Mouse (Mus musculus) brain, embryonic 14.5 days (tissue): Measurements from ENCODE around the gene Abcc3.

Experiments used
- CTCF ChIP-seq: fragments of 200-500 bp; IDR thresholded peaks from 2 replicates; pipeline ENCODE4 v1.5.1; 2012; ENCODE audit warnings: inconsistent platforms, mild to moderate bottlenecking, moderate library complexity, borderline replicate concordance; ENCODE audit not compliant: insufficient read depth, insufficient read length; ENCODE audit errors: extremely low read depth
- POLR2A ChIP-seq: fragments of 200-500 bp; IDR thresholded peaks from 2 replicates; pipeline ENCODE4 v1.6.1; 2012; ENCODE audit warnings: mild to moderate bottlenecking, inconsistent platforms, borderline replicate concordance; ENCODE audit not compliant: poor library complexity, insufficient read depth, insufficient read length, severe bottlenecking; ENCODE audit errors: extremely low read depth

- no peak for TF ChIP-seq POLR2A
- no peak for TF ChIP-seq CTCF
Measured at GRCm38 (mm10) chr11:94425215-94425614, 32.4 kb upstream of the Abcc3 start.
